Mouse (Mus musculus) CH12.LX (cell line): ENCODE measurements around the gene Gtf2f1. TPM values are rescaled to one million over a fixed set of nuclear protein-coding genes. Genes with fewer than 3 reads are reported as not detected.

Source experiments
- DNase-seq: peaks from one replicate; pipeline ENCODE4 v3.0.0-alpha.2; 2013; ENCODE audit errors: extremely low read depth
- H3K27ac ChIP-seq: 2 replicates; pipeline ENCODE4 v1.5.1; 2012; ENCODE audit warnings: low read depth, mild to moderate bottlenecking, control low read depth, moderate library complexity; ENCODE audit not compliant: insufficient read depth
- H3K27me3 ChIP-seq: replicated peaks from 2 replicates; pipeline ENCODE3; 2012; ENCODE audit warnings: inconsistent platforms
- H3K36me3 ChIP-seq, 2 experiments: replicated peaks in 1 of 2; 2 replicates each; pipeline versions ENCODE3 to v1.6.1; 2012; ENCODE audit warnings: inconsistent platforms in 1 of 2, low read length in 1 of 2, mild to moderate bottlenecking in 1 of 2, mixed read lengths in 1 of 2, moderate library complexity in 1 of 2; ENCODE audit not compliant: control insufficient read depth in 1 of 2, insufficient read depth in 1 of 2
- H3K4me1 ChIP-seq, 2 experiments: 2 replicates each; pipeline ENCODE4 v1.6.1; 2012; ENCODE audit warnings: inconsistent platforms in 1 of 2, moderate library complexity in 1 of 2; ENCODE audit not compliant: insufficient read depth in 2 of 2, control insufficient read depth in 1 of 2
- H3K4me2 ChIP-seq: 2 replicates; pipeline ENCODE4 v1.6.1; 2012; ENCODE audit warnings: low read depth, mild to moderate bottlenecking, control low read depth; ENCODE audit not compliant: poor library complexity, insufficient read depth, severe bottlenecking
- H3K4me3 ChIP-seq, 3 experiments: fragments of 150-350 bp in 1 of 3; sonication (generic) in 1 of 3; replicated peaks in 1 of 3; 2 replicates each; pipeline versions ENCODE3 to v1.5.1; 2011 to 2012; ENCODE audit warnings: low read depth in 2 of 3, low read length in 2 of 3, mild to moderate bottlenecking in 2 of 3, moderate library complexity in 2 of 3, control low read depth in 1 of 3, improper control_type of control experiment in 1 of 3, inconsistent platforms in 1 of 3, mixed read lengths in 1 of 3; ENCODE audit not compliant: poor library complexity in 1 of 3
- H3K79me2 ChIP-seq: replicated peaks from 2 replicates; pipeline ENCODE4 v1.6.1; 2012; ENCODE audit warnings: mild to moderate bottlenecking, moderate library complexity; ENCODE audit not compliant: control insufficient read depth, poor library complexity, insufficient read depth, severe bottlenecking; ENCODE audit errors: extremely low read depth
- H3K9ac ChIP-seq: 2 replicates; pipeline ENCODE4 v1.6.1; 2012; ENCODE audit warnings: low read depth, mild to moderate bottlenecking, control low read depth, moderate library complexity; ENCODE audit not compliant: insufficient read depth
- H3K9me3 ChIP-seq: replicated peaks from 2 replicates; pipeline ENCODE3; 2012; ENCODE audit warnings: low read length, inconsistent platforms, mixed read lengths
- CTCF ChIP-seq, 2 experiments: IDR thresholded peaks in 1 of 2; conservative IDR thresholded peaks in 1 of 2; 2 replicates each; pipeline ENCODE4 v1.5.1; 2011 to 2012; ENCODE audit warnings: low read depth in 2 of 2, low read length in 2 of 2, improper control_type of control experiment in 1 of 2, inconsistent platforms in 1 of 2, mild to moderate bottlenecking in 1 of 2, moderate library complexity in 1 of 2
- E2F4 ChIP-seq: IDR thresholded peaks from 2 replicates; pipeline ENCODE4 v1.6.1; 2011; ENCODE audit warnings: low read depth, low read length, improper control_type of control experiment; ENCODE audit not compliant: insufficient replicate concordance
- ELF1 ChIP-seq: IDR thresholded peaks from 2 replicates; pipeline ENCODE4 v1.6.1; 2014; ENCODE audit warnings: low read depth, mild to moderate bottlenecking, inconsistent platforms, low read length, improper control_type of control experiment
- HCFC1 ChIP-seq: IDR thresholded peaks from 2 replicates; pipeline ENCODE4 v1.6.1; 2012; ENCODE audit warnings: low read depth, mild to moderate bottlenecking, inconsistent platforms, low read length, improper control_type of control experiment
- IRF4 ChIP-seq: IDR thresholded peaks from 2 replicates; pipeline ENCODE4 v1.6.1; 2014; ENCODE audit warnings: low read depth, mild to moderate bottlenecking, inconsistent platforms, low read length, improper control_type of control experiment
- MAFK ChIP-seq: IDR thresholded peaks from 2 replicates; pipeline ENCODE4 v1.6.1; 2011; ENCODE audit warnings: low read length, improper control_type of control experiment; ENCODE audit not compliant: insufficient replicate concordance
- MAX ChIP-seq: IDR thresholded peaks from 2 replicates; pipeline ENCODE4 v1.6.1; 2011; ENCODE audit warnings: low read length, improper control_type of control experiment
- MXI1 ChIP-seq: IDR thresholded peaks from 2 replicates; pipeline ENCODE4 v1.6.1; 2011; ENCODE audit warnings: mild to moderate bottlenecking, low read depth, low read length, improper control_type of control experiment
- MYC ChIP-seq: IDR thresholded peaks from 2 replicates; pipeline ENCODE4 v1.6.1; 2011; ENCODE audit warnings: low read depth, mild to moderate bottlenecking, improper control_type of control experiment, low read length
- NELFE ChIP-seq: IDR thresholded peaks from 2 replicates; pipeline ENCODE4 v1.6.1; 2011; ENCODE audit warnings: low read depth, low read length, improper control_type of control experiment
- POLR2A ChIP-seq: IDR thresholded peaks from 2 replicates; pipeline ENCODE4 v1.6.1; 2011; ENCODE audit warnings: low read depth, mild to moderate bottlenecking, improper control_type of control experiment, low read length
- POLR2AphosphoS2 ChIP-seq: IDR thresholded peaks from 2 replicates; pipeline ENCODE4 v1.6.1; 2011; ENCODE audit warnings: low read depth, low read length, improper control_type of control experiment
- RAD21 ChIP-seq: IDR thresholded peaks from 2 replicates; pipeline ENCODE4 v1.6.1; 2011; ENCODE audit warnings: low read depth, mild to moderate bottlenecking, low read length, improper control_type of control experiment, moderate library complexity
- RCOR1 ChIP-seq: conservative IDR thresholded peaks from 2 replicates; pipeline ENCODE4 v1.6.1; 2012; ENCODE audit warnings: low read depth, mild to moderate bottlenecking, inconsistent platforms, low read length, improper control_type of control experiment
- SMC3 ChIP-seq: IDR thresholded peaks from 2 replicates; pipeline ENCODE4 v1.6.1; 2011; ENCODE audit warnings: low read depth, low read length, improper control_type of control experiment
- TCF12 ChIP-seq: IDR thresholded peaks from 2 replicates; pipeline ENCODE4 v1.6.1; 2014; ENCODE audit warnings: low read depth, mild to moderate bottlenecking, inconsistent platforms, low read length, improper control_type of control experiment
- ZC3H11A ChIP-seq: IDR thresholded peaks from 2 replicates; pipeline ENCODE4 v1.6.1; 2012; ENCODE audit warnings: low read depth, mild to moderate bottlenecking, inconsistent platforms, low read length, improper control_type of control experiment
- ZKSCAN1 ChIP-seq: IDR thresholded peaks from 2 replicates; pipeline ENCODE4 v1.6.1; 2012; ENCODE audit warnings: low read depth, inconsistent platforms, low read length, improper control_type of control experiment, borderline replicate concordance
- dilution Hi-C: fragments of 300-500 bp; cut with MboI; formaldehyde crosslinking; loops from 2 replicates; pipeline ENCODE4 v1.14.3; 2020; ENCODE audit warnings: low sequenced_read_pairs; ENCODE audit not compliant: extremely low pct_unique_long_range_greater_than_20kb, extremely low pct_ligation_motif_present
- in situ Hi-C: fragments of 300-500 bp; cut with MboI; formaldehyde crosslinking; loops from 3 replicates; pipeline ENCODE4 v1.14.3; 2019; ENCODE audit warnings: low sequenced_read_pairs, low pct_ligation_motif_present, low pct_unique_long_range_greater_than_20kb, mixed read lengths
- polyA plus RNA-seq: library from polyadenylated mRNA; unstranded; fragments of >175 nt; gene quantifications from 2 replicates; pipeline ENCODE4 v1.2.1, GENCODE M21; 2012; ENCODE audit warnings: low read depth; ENCODE audit not compliant: insufficient read length
- total RNA-seq, 2 experiments: library from RNA; depleted of rRNA; stranded (reverse); fragments of 300-350 nt in 1 of 2; fragments of >200 nt in 1 of 2; gene quantifications; 2 replicates each; pipeline ENCODE4 v1.2.3; 2012 to 2014

Gtf2f1 gene
- total and polyA plus RNA-seq, 3 experiments: 50.5 to 109 (median 80.4) TPM

DNA sequence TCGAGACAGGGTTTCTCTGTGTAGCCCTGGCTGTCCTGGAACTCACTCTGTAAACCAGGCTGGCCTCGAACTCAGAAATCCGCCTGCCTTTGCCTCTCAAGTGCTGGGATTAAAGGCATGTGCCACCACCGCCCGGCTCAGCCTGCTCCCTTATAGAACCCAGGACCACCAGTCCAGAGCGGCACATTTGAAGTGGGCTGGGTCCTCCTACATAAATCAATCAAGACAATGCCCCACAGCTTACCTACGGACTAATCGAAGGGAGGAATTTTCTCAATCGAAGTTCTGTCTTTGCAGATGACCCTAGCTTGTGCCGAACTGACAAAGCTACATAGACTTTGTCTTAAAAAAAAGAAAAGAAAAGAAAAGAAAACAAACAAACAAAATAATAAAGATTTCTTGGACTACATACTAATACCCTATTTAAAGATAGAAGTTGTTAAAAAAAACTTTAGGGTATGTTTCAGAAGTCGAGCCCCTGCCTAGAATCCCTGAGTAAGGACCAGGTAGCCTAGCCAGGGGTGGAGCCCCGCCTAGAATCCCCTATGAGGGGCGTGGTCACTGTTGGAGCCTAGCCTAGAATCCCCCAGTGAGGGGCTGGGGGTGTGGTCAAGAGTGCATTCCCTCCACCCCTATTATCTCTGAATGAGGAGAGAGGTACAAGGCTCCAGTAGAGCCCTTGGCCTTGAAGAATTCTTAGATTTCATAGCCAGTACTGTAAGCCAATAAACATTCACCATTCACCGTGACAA lies 37.0 kb downstream of the Gtf2f1 start:
- in situ Hi-C loops (no loop called here), dilution Hi-C loops (no loop called here)
- H3K9ac ChIP-seq: no peak overlapping the region
- H3K4me2 ChIP-seq: no peak overlapping the region
- no peaks in the 10 kb centered on the region for H3K79me2 ChIP-seq
- TF ChIP-seq ZC3H11A: no peak
- no peak for TF ChIP-seq POLR2A
- TF ChIP-seq TCF12: no peak
- TF ChIP-seq MAX: no peak
- no peak for TF ChIP-seq RCOR1
- no peak for TF ChIP-seq MYC
- H3K36me3 ChIP-seq: no peaks in the 10 kb centered on the region
- H3K4me1 ChIP-seq: no peaks in the 10 kb centered on the region
- no peak for DNase-seq
- H3K27me3 ChIP-seq: peaks cover 28% of the 10 kb centered on the region
- no peak overlapping the region for H3K27ac ChIP-seq
- H3K4me3 ChIP-seq: no peak overlapping the region
- H3K9me3 ChIP-seq: no peaks in the 10 kb centered on the region

DNA sequence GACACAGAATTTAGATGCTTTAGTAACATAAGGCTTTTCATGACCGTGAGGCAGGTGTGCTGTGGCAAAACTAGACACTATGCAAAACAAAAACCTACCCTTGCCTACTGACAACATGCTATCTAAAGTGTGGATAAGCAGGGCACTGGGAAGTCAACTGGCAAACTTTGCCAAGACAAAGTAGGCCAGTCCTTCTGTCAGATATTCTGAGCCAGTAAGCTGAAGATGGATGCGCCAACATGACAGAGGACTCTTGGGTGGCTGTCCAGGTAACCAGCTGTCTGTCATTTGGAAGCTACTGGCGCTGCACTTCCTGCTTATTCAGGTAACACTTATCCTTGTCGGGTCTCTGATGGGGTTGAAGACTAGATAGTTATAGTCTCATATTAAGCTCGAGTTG lies 41.0 kb downstream of the Gtf2f1 start:
- in situ Hi-C loops (no loop called here), dilution Hi-C loops (no loop called here)
- TF ChIP-seq E2F4 (no peak), RAD21 (no peak), CTCF (conservative IDR thresholded peaks at IDR 0.05 in 1 of 2, IDR thresholded peaks at IDR 0.05 in 1 of 2; ENCODE audit: low read depth in 2 of 2, low read length in 2 of 2) (no peak), ELF1 (no peak), ZKSCAN1 (no peak), HCFC1 (no peak), NELFE (no peak), SMC3 (no peak), MXI1 (no peak), IRF4 (no peak), MAX (no peak), MAFK (no peak), POLR2AphosphoS2 (no peak), POLR2A (no peak)

More for the DNA sequence above, 41.0 kb downstream of the Gtf2f1 start:
- Histone ChIP-seq H3K27me3 (peaks cover 47% of the 10 kb centered on the region), H3K36me3 (no peaks in the 10 kb centered on the region), H3K4me3 (no peak overlapping the region), H3K9me3 (no peaks in the 10 kb centered on the region), H3K4me2 (no peak overlapping the region), H3K27ac (no peak overlapping the region; the same call in 1 of the 2 replicates), H3K79me2 (no peaks in the 10 kb centered on the region), H3K9ac (no peak overlapping the region), H3K4me1 (no peaks in the 10 kb centered on the region)
- DNase-seq: no peak
